Mouse (Mus musculus) small intestine, adult 2 months (tissue): ENCODE results near the gene Cmah. TPM values are rescaled to one million over a fixed set of nuclear protein-coding genes. Genes with fewer than 3 reads are reported as not detected.
A peak's percentile ranks its signal among the peaks of the same experiment; 100 is the strongest.
"Not testable (repeated sequence)": the region's sequence is repeated elsewhere in the genome, so short reads cannot be mapped to it uniquely, and the experiment has no call there.

Source experiments
- H3K27ac ChIP-seq: fragments of 200-500 bp; 2 replicates; pipeline ENCODE4 v1.5.1; 2012; ENCODE audit warnings: low read depth, low read length, control low read depth, inconsistent platforms; ENCODE audit not compliant: insufficient read depth
- H3K27me3 ChIP-seq: fragments of 200-500 bp; 2 replicates; pipeline ENCODE4 v1.6.1; 2012; ENCODE audit warnings: mild to moderate bottlenecking, moderate library complexity, low read length, inconsistent platforms; ENCODE audit not compliant: control insufficient read depth, insufficient read depth
- H3K36me3 ChIP-seq: fragments of 200-500 bp; 2 replicates; pipeline ENCODE4 v1.6.1; 2012; ENCODE audit warnings: mild to moderate bottlenecking, low read length, control low read depth, inconsistent platforms; ENCODE audit not compliant: control insufficient read depth, insufficient read depth
- H3K4me1 ChIP-seq: fragments of 200-500 bp; 2 replicates; pipeline ENCODE4 v1.6.1; 2012; ENCODE audit warnings: low read length, inconsistent platforms, mixed read lengths; ENCODE audit not compliant: control insufficient read depth, insufficient read depth, insufficient read length
- H3K4me3 ChIP-seq: fragments of 200-500 bp; 2 replicates; pipeline ENCODE4 v1.5.1; 2012; ENCODE audit warnings: low read depth, mild to moderate bottlenecking, control low read depth, inconsistent platforms, low read length, moderate library complexity
- CTCF ChIP-seq: fragments of 200-500 bp; IDR thresholded peaks from 2 replicates; pipeline ENCODE4 v1.5.1; 2012; ENCODE audit warnings: low read depth, mild to moderate bottlenecking, control low read depth, inconsistent platforms, low read length, moderate library complexity, mixed read lengths; ENCODE audit not compliant: insufficient replicate concordance, insufficient read length; ENCODE audit errors: extremely low read depth
- POLR2A ChIP-seq: fragments of 200-500 bp; IDR thresholded peaks from 2 replicates; pipeline ENCODE4 v1.6.1; 2012; ENCODE audit warnings: low read depth, mild to moderate bottlenecking, control low read depth, inconsistent platforms, low read length, moderate library complexity
- WGBS: fragments of 180-500 bp; shearing (Covaris S2); methylation state at CpG from one replicate; pipeline ENCODE4 v1.1.7; 2018; 5-methylcytosine and 5-hydroxymethylcytosine counted together
- polyA plus RNA-seq: library from polyadenylated mRNA; depleted of rRNA; stranded (reverse); fragments of >200 nt; gene quantifications from 2 replicates; pipeline ENCODE4 v1.2.3, GENCODE M21; 2012

Gene Cmah
- polyA plus RNA-seq, 1 experiment = 0.70 TPM

DNA sequence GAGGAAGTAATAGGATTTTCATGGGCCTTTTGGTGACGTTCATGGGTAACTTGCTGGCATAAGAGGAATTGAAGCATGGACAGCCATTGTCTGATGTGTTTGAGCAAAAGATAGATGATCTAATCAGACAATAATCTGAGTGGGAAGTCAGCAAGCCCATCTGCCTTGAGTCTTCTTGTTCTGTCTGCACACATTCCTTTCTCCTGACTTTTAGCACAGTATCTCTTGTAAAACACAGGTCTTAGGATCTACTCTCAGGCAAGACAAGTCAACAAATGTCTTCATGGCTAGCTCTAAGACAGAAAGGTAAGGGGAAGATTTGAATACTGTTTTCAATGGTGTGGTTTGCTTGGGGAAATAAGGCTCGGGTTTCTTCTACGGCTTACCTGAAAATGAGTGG, 70.0 kb downstream of the Cmah start:
- no peak for TF ChIP-seq CTCF
- TF ChIP-seq POLR2A = no peak
- Histone ChIP-seq H3K4me1 (peaks cover 2% of the 10 kb centered on the region; the same call in 1 of the 2 replicates), H3K36me3 (no peaks in the 10 kb centered on the region), H3K27ac (no peak overlapping the region), H3K27me3 (no peaks in the 10 kb centered on the region), H3K4me3 (no peak overlapping the region)
- WGBS = 83% methylated on average over 3 of the region's 3 CpGs

DNA sequence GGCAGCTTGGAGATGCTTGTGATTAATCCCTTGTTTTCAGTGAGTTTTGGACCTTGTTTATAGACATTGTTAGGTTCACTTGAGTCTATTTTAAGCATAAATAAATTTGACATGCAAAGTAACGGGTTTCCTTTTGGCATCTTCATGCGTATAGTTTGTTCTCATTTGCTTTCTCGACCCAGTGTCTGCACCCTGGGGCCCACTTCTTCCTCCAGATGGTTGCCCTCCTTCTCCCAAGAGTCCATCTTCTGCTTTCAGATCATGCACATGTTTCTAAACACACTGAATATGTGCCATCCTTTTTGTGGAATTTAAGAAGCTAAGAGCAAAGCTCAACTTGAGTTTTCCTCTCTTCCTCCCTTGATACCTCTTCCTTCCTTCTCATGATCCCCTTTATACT, 71.3 kb downstream of the Cmah start:
- Histone ChIP-seq H3K4me3 (no peak overlapping the region), H3K36me3 (no peaks in the 10 kb centered on the region), H3K27me3 (no peaks in the 10 kb centered on the region), H3K4me1 (peaks cover 4% of the 10 kb centered on the region; the same call in 1 of the 2 replicates), H3K27ac (no peak overlapping the region)
- no peak for TF ChIP-seq CTCF
- no peak for TF ChIP-seq POLR2A
- WGBS = 74% methylated on average over 3 of the region's 3 CpGs

DNA sequence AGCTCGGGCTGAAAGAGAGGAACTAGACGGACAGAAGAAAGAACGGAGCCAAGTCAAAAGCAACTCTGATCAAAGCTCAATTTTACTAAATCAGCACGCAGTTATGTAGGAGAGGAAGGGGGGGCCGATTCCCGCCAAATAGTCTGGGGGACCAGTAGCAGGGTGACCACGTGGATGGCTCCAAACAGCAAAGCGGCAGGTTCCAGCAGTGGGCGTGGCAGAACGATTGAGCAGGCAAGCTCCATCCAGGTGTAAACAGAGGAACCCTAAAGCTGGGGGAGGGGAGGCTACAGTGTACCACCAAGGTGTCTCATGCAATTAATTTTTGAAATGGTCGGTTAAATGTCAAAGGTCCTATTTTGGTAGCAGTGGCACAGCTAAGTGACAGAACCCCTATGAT, 74.6 kb downstream of the Cmah start:
- not testable (repeated sequence) for H3K4me1 ChIP-seq, H3K36me3 ChIP-seq, H3K27me3 ChIP-seq
- 9% methylated on average over 11 of the region's 11 CpGs for WGBS
- Histone ChIP-seq H3K27ac (peak overlapping the region; percentile 58), H3K4me3 (peak overlapping the region; percentile 5; the same call in 1 of the 2 replicates)

DNA sequence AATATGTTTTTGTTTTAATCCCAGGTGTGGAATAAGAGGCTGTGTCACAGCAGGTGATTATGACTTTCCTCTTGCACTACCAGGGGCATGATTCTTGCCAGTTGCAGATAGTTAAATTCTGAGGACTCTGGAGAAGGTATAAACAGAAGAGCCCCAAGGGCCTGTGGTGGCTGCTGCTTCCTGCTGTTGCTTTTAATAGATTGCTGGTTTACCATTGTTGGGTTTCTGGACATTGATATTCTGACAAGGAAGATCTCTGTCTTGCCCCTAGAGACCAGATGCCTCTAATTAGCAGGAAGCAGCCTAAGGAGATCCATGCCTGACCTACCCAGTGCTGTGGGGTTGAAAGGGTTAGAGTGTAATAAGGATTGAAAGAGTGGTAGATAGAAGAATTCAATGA, 75.8 kb downstream of the Cmah start:
- no peaks in the 10 kb centered on the region for H3K36me3 ChIP-seq
- TF ChIP-seq POLR2A = no peak
- no peak for TF ChIP-seq CTCF
- H3K27me3 ChIP-seq = no peaks in the 10 kb centered on the region
- H3K27ac ChIP-seq = no peak overlapping the region
- peaks cover 4% of the 10 kb centered on the region; the same call in 1 of the 2 replicates for H3K4me1 ChIP-seq
- no peak overlapping the region for H3K4me3 ChIP-seq

DNA sequence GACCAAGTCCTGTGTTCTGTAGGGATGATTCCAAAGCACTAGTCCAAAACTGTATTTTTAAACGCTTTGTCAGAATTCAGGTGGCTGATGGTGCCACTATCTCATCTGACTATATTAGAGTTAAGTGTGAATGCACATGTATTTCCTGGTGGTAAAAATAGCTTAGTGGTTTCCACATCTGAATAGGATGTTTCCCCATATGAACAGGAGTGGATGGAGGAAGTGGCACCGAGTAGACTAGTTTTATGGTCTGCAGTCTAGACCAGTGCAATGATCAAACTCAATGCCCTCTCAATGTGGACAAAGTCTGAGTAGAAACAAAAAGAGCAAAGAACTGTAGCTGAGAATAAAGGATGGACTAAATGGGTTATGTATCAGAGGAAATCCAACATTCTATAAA, 79.6 kb downstream of the Cmah start:
- TF ChIP-seq CTCF (no peak), POLR2A (no peak)
- H3K27me3 ChIP-seq = no peaks in the 10 kb centered on the region
- H3K36me3 ChIP-seq = no peaks in the 10 kb centered on the region
- no peak overlapping the region for H3K4me3 ChIP-seq
- 34% methylated on average over 2 of the region's 2 CpGs for WGBS
- H3K27ac ChIP-seq = no peak overlapping the region
- peaks cover 4% of the 10 kb centered on the region; the same call in 1 of the 2 replicates for H3K4me1 ChIP-seq

DNA sequence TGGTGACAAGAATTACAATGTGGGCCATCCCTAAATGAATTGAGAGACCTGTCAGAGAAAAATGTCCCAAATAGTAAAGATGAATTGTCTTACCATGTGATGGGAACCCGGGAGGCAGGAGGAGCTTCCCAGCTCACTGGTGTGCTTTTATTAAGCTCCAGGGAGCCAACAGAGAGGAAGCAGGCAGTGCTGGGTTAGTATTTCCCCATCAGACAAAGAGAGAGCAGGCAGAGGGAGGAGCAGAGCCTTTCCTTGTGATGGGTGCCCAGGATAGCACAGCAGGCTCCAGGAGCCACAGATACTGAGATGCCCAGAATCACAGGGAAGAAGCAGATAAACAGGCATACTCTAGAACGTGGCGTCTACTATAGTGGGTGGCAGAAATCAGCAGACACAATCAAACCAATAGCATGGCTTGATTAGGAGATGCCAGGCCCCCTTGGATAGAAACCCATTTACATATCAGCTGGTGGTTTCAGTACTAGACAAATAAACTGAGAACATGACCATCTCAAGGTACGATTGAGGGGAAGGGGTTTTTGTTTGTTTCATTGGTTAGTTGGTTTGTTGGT, 87.5 kb downstream of the Cmah start:
- TF ChIP-seq CTCF (no peak), POLR2A (no peak)
- peak overlapping the region; percentile 16; the same call in 1 of the 2 replicates for H3K4me3 ChIP-seq
- H3K4me1 ChIP-seq = no peaks in the 10 kb centered on the region
- H3K27ac ChIP-seq = peak overlapping the region; percentile 71; the same call in 1 of the 2 replicates
- WGBS = 65% methylated on average over 4 of the region's 4 CpGs
- H3K27me3 ChIP-seq = no peaks in the 10 kb centered on the region; the same call in 1 of the 2 replicates
- H3K36me3 ChIP-seq = no peaks in the 10 kb centered on the region

DNA sequence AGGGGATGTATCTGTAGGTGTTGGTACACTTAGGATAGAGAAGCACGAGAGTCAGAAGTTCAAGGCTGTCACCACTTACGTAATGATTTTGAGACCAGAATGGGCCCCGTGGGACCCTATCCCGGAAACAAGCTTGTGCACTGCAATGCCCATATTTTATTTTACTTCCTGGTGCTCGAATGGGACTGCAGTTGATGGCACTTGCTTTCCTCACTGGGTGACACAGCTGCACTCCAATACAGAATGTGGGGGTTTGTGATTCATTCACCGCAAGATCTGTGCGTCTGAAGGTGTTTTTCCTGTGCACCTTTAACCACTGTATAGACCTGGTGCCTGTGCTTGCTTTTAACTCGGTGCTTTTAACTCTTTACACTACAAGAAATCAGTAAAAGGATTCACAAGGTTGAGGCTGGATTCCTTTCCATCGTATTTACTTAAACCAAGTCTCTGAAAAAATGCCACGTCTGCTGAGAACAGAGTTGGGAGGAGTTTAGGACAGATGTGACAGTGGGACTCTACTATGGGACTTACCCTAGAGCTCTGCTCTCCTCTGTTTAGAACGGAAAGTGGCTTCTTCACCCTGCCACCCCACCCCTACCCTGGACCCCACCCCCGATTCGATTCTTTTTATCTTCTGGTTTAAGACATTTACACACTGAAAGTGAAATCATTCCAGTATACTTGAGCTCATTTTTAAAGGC, 88.5 kb downstream of the Cmah start:
- Histone ChIP-seq H3K27me3 (no peaks in the 10 kb centered on the region; the same call in 1 of the 2 replicates), H3K4me3 (no peak overlapping the region), H3K36me3 (no peaks in the 10 kb centered on the region), H3K27ac (peak overlapping the region; percentile 71), H3K4me1 (no peaks in the 10 kb centered on the region)
- 45% methylated on average over 13 of the region's 13 CpGs for WGBS
- TF ChIP-seq POLR2A (no peak), CTCF (no peak)
